Mouse (Mus musculus) lung, adult 2 months (tissue): ENCODE data around the gene Nub1. TPM values are rescaled to one million over a fixed set of nuclear protein-coding genes. Genes with fewer than 3 reads are reported as not detected.

Experiments used
- DNase-seq: peaks from one replicate; pipeline ENCODE4 v3.0.0; 2022
- H3K4me1 ChIP-seq: fragments of 200-500 bp; 2 replicates; pipeline ENCODE4 v1.6.1; 2011; ENCODE audit warnings: low read length; ENCODE audit not compliant: control insufficient read depth, insufficient read depth
- H3K4me3 ChIP-seq: fragments of 200-500 bp; replicated peaks from 2 replicates; pipeline ENCODE3; 2011; ENCODE audit warnings: low read depth, mild to moderate bottlenecking, control low read depth, low read length; ENCODE audit errors: extremely low read depth
- CTCF ChIP-seq: fragments of 200-500 bp; IDR thresholded peaks from 2 replicates; pipeline ENCODE4 v1.5.1; 2011; ENCODE audit warnings: mild to moderate bottlenecking, low read length, control low read depth; ENCODE audit not compliant: insufficient read depth
- POLR2A ChIP-seq: fragments of 200-500 bp; IDR thresholded peaks from 2 replicates; pipeline ENCODE4 v1.6.1; 2011; ENCODE audit warnings: low read depth, mild to moderate bottlenecking, control low read depth, low read length, borderline replicate concordance; ENCODE audit errors: extremely low read depth
- WGBS: fragments of 180-500 bp; shearing (Covaris S2); methylation state at CpG from one replicate; pipeline ENCODE4 v1.1.7; 2018; 5-methylcytosine and 5-hydroxymethylcytosine counted together
- polyA plus RNA-seq: library from polyadenylated mRNA; depleted of rRNA; stranded (reverse); fragments of >200 nt; gene quantifications from 2 replicates; pipeline ENCODE4 v1.2.3, GENCODE M21; 2012

The Nub1 gene
- polyA plus RNA-seq, 1 experiment = 59.9 TPM

DNA sequence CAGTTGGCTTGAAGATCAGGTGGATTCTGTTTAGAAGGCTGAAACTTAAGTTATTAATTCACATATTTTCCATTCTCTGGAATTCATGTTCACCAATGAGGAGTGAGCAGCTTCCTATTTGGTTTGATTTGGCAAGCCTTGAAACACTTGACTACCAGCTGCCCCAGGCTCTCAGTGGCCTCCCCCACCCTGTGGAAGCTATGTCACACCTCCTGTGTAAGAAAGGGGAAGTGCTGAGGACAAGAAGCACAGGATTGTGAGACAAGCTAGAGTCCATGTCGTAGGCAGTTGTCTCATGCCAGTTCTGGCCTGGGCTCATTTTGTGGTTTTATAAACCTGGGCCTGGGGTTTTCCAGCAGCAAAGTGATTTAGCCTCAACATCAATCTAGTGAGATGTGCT, 2.4 kb downstream of the Nub1 start:
- no peak overlapping the region for H3K4me3 ChIP-seq
- DNase-seq = peak; percentile 37
- H3K4me1 ChIP-seq = peaks cover 9% of the 10 kb centered on the region; the same call in 1 of the 2 replicates
- 36% methylated on average over 1 of the region's 1 CpGs for WGBS
- TF ChIP-seq POLR2A (no peak), CTCF (no peak)

DNA sequence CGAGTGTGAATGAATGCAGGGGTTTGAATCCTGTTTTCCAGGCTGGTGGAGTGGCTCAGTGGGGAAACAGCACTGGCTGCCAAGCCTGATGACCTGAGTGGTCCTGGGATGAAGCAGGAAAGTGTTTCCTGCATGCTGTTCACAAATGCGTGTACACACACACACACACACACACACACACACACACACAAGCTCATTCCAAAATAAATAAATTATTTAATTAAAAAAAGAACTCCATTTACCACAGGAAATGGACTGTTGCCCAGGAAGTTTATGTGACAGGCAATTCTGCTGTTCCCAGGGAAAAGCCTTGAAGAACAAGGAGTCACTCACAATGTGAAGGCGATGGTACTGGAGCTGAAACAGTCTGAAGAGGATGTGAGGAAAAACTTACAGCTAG, 11.4 kb downstream of the Nub1 start:
- Histone ChIP-seq H3K4me1 (no peaks in the 10 kb centered on the region), H3K4me3 (no peak overlapping the region)
- DNase-seq = no peak
- WGBS = 59% methylated on average over 3 of the region's 3 CpGs
- no peak for TF ChIP-seq POLR2A
- TF ChIP-seq CTCF = no peak

DNA sequence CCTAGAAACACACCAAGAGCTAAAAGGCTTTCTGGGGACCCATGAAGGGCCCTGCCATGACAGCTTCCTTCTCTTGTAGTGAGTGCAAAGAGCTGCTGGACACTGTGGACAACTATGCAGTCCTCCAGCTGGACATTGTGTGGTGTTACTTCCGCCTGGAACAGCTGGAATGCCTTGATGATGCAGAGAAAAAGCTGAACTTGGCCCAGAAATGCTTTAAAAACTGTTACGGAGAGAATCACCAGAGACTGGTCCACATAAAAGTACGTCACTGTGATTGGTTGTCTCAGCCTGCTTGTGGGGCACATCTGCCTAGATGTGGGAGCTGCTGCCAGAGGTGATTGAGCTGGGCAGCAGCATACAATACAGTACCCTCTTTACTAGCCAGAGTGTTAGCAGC, 15.9 kb downstream of the Nub1 start:
- H3K4me1 ChIP-seq = no peaks in the 10 kb centered on the region
- H3K4me3 ChIP-seq = no peak overlapping the region
- TF ChIP-seq POLR2A = no peak
- 75% methylated on average over 3 of the region's 3 CpGs for WGBS
- no peak for DNase-seq

DNA sequence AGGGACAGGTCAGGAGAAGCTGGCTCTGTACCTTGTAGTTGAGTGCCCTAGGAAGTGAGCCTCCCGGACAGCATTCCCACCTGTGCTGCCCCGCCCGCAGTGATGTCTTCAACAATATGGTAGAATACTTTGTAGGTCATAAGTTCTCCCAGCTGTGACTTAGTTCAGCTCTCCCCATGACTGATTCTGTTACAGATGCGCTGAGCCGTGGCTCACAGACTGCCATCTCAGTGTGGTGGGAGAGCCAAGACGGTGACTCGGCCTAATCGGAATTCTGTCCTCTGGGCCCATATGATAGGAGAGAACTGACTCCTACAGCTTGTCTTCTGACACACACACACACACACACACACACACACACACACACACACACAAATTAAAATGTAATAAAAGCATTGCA, 19.3 kb downstream of the Nub1 start:
- H3K4me3 ChIP-seq = no peak overlapping the region
- no peaks in the 10 kb centered on the region; the same call in 1 of the 2 replicates for H3K4me1 ChIP-seq
- WGBS = 81% methylated on average over 8 of the region's 8 CpGs
- no peak for TF ChIP-seq POLR2A
- no peak for TF ChIP-seq CTCF
- no peak for DNase-seq

DNA sequence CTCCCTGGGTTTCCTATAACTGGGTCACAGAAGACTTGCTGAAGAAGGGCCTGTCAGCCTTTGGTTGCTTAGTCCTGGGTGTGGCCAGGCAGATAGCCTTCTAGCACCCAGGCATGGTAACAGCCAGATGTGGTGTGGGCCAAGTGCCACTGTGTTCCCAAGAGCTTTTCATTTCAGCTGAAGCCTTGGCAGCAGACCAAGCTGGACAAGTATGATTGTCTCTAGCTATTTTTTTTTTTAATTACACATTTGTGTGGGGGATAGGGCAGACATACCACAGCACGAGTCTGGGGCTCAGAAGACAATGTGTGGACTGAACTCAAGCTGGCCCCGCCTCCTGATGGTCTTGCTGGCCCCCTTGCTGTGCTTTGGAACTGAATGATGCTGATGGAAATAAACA, 24.6 kb downstream of the Nub1 start:
- 61% methylated on average over 2 of the region's 2 CpGs for WGBS
- TF ChIP-seq POLR2A (no peak), CTCF (no peak)
- no peak for DNase-seq

DNA sequence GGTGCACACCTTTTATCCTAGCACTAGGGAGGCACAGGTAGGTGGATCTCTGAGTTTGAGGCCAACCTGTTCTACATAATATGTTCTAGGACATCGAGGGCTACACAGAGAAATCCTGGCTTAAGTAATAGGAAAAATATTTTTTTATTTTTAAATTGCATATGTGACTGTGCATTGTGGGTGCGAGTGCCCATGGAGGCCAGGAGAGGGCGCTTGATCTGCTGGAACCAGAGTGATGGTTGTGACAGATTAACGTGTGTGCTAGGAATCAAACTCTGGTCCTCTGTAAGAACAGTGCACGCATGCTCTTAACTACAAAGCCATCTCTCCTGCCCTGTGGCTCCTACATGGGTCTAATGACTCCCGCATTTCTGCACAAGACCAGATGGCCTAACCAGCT, 26.3 kb downstream of the Nub1 start:
- Histone ChIP-seq H3K4me3 (no peak overlapping the region), H3K4me1 (no peaks in the 10 kb centered on the region; the same call in 1 of the 2 replicates)
- TF ChIP-seq CTCF (0 out of 2 replicates have a peak, but pooled peaks have one; percentile 22), POLR2A (no peak)
- WGBS = 95% methylated on average over 6 of the region's 6 CpGs
- no peak for DNase-seq

More for the DNA sequence above, 24.6 kb downstream of the Nub1 start:
- no peak overlapping the region for H3K4me3 ChIP-seq
- no peaks in the 10 kb centered on the region; the same call in 1 of the 2 replicates for H3K4me1 ChIP-seq

DNA sequence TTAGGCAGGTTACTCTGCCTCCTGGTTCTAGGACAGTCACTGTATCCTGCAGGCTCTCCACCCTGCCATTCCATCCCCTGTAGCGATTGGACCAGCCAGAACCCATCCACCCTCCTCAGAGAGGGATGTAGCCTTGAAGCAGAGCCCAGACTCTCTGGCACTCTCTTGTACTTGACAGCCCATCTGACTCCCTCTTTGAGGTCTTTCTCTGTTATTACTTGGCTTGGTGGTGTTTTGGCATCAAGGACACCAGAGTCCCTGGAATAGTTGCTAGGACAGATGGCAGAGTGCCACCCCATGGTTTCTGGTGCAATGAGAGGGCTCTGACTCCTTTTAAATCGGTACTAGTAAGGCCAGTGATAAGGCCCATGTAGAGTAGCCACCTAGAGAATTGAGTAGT, 27.9 kb downstream of the Nub1 start:
- WGBS = 56% methylated on average over 2 of the region's 2 CpGs
- TF ChIP-seq CTCF (no peak), POLR2A (no peak)
- H3K4me1 ChIP-seq = no peaks in the 10 kb centered on the region; the same call in 1 of the 2 replicates
- DNase-seq = no peak
- H3K4me3 ChIP-seq = no peak overlapping the region

DNA sequence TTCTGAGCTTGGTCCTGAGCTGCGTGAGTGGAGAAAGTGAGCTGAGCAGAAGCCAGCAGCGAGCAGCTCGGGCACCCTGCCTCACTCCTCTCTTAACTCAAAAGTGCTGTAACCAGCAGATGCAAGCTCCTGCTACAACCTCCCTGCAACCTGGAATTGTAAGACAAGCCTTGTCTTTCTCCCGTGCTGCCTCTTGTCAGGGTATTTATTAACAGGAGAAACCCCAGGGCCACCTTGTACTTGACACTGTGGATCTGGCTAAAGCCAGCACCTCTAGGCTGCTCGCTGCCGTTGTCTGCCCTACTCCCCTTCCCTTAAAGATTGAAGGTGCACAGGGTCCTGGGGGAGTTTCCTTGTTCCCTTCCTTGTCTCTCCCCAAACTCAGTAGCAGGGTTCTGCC, 28.7 kb downstream of the Nub1 start:
- DNase-seq = no peak
- H3K4me3 ChIP-seq = no peak overlapping the region
- no peak for TF ChIP-seq CTCF
- no peak for TF ChIP-seq POLR2A
- WGBS = 75% methylated on average over 6 of the region's 6 CpGs
- H3K4me1 ChIP-seq = no peaks in the 10 kb centered on the region; the same call in 1 of the 2 replicates

DNA sequence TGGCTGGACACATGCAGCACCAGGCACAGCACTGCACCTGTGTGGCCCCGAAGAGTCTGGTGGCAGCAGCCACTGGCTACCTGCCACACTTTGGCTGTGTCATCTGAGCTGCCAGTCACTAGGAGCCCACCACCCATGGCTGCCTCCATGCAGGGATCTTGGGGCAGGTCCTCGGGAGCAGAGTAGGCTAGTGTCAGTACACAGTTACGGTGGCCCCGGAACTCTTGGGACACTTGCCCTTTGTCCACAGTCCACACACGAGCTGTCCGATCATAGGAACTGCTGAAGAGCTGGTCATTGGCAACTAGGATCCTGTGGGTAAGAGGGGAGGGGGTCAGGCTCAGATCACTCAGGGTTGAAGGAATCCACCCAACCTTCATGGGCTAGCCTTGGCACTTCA, 32.7 kb downstream of the Nub1 start:
- 93% methylated on average over 6 of the region's 6 CpGs for WGBS
- H3K4me1 ChIP-seq = no peaks in the 10 kb centered on the region
- no peak overlapping the region for H3K4me3 ChIP-seq
- TF ChIP-seq POLR2A (no peak), CTCF (no peak)
- DNase-seq = no peak

DNA sequence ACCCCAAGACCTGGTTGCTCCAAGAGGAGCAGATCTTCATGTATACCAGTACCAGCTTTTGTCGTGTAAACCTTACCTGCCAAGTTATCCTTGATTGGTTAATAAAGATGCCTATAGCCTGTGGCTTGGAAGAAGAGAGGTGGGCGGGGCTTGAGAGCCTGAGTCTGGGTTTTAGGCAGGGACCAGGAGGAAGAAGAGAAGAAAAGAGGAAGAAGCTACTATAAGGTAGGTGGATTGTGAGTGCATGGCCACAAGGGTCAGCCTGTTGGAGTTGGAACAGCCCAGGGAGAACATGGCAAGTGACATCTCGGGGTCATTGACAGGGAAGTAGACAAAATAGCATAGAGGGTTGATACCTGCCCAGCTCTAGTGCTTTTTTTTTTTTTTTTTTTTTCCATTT, 34.5 kb downstream of the Nub1 start:
- no peak for TF ChIP-seq CTCF
- TF ChIP-seq POLR2A = no peak
- H3K4me3 ChIP-seq = no peak overlapping the region
- WGBS = 85% methylated on average over 3 of the region's 3 CpGs
- 0 out of 2 replicates have a peak, but pooled peaks cover 3% of the 10 kb centered on the region for H3K4me1 ChIP-seq
- no peak for DNase-seq
